Mouse (Mus musculus) limb, embryonic 10.5 days (tissue): Measurements from ENCODE around the gene Pitpnm2. TPM values are rescaled to one million over a fixed set of nuclear protein-coding genes. Genes with fewer than 3 reads are reported as not detected.

Experiments used
- DNase-seq: peaks from one replicate; pipeline ENCODE4 v3.0.0-alpha.2; 2017; ENCODE audit warnings: low spot score
- H3K27ac ChIP-seq: fragments of 300-500 bp; sonication (generic); 2 replicates; pipeline ENCODE4 v1.5.1; 2016; ENCODE audit warnings: mild to moderate bottlenecking
- H3K27me3 ChIP-seq: fragments of 300-500 bp; sonication (generic); 2 replicates; pipeline ENCODE4 v1.6.1; 2016; ENCODE audit warnings: low read depth, mild to moderate bottlenecking; ENCODE audit not compliant: poor library complexity, severe bottlenecking
- H3K36me3 ChIP-seq: fragments of 300-500 bp; sonication (generic); 2 replicates; pipeline ENCODE4 v1.6.1; 2016; ENCODE audit warnings: mild to moderate bottlenecking, moderate library complexity
- H3K4me1 ChIP-seq: fragments of 300-500 bp; sonication (generic); 2 replicates; pipeline ENCODE4 v1.6.1; 2016
- H3K4me3 ChIP-seq: fragments of 300-500 bp; sonication (generic); 2 replicates; pipeline ENCODE4 v1.5.1; 2016; ENCODE audit warnings: mild to moderate bottlenecking, moderate library complexity
- H3K9me3 ChIP-seq: fragments of 300-500 bp; sonication (generic); replicated peaks from 2 replicates; pipeline ENCODE4 v1.6.1; 2016; ENCODE audit warnings: mild to moderate bottlenecking
- WGBS: fragments of 180-500 bp; shearing (Covaris S2); methylation state at CpG from one replicate; pipeline ENCODE4 v1.1.7; 2016; 5-methylcytosine and 5-hydroxymethylcytosine counted together
- polyA plus RNA-seq: library from polyadenylated mRNA; unstranded; fragments of >200 nt; fragmentation: Nextera tagmentation; extraction: Ambion mirVana; gene quantifications from 2 replicates; pipeline ENCODE4 v1.2.1, GENCODE M21; 2016

Gene Pitpnm2
- polyA plus RNA-seq, 1 experiment from 2014 or later, result 2.0 TPM

- H3K27ac ChIP-seq, result peak overlapping the region; percentile 47
- no peak overlapping the region for H3K4me3 ChIP-seq
- no peaks in the 10 kb centered on the region for H3K27me3 ChIP-seq
- H3K9me3 ChIP-seq, result no peaks in the 10 kb centered on the region
- H3K36me3 ChIP-seq, result no peaks in the 10 kb centered on the region
- WGBS, result 84% methylated on average over 13 of the region's 13 CpGs
- DNase-seq, result no peak
- peaks cover 35% of the 10 kb centered on the region for H3K4me1 ChIP-seq
Observed at GRCm38 (mm10) chr5:124213588-124214469, 35.7 kb downstream of the Pitpnm2 start.

GRCm38 (mm10) chr5:124211669-124212068, 37.9 kb downstream of the Pitpnm2 start:
- H3K27ac ChIP-seq, result no peak overlapping the region
- 87% methylated on average over 2 of the region's 2 CpGs for WGBS
- no peaks in the 10 kb centered on the region for H3K9me3 ChIP-seq
- peaks cover 43% of the 10 kb centered on the region for H3K4me1 ChIP-seq
- no peak for DNase-seq
- H3K36me3 ChIP-seq, result no peaks in the 10 kb centered on the region
- H3K4me3 ChIP-seq, result no peak overlapping the region
- H3K27me3 ChIP-seq, result no peaks in the 10 kb centered on the region

GRCm38 (mm10) chr5:124211234-124211633, 38.3 kb downstream of the Pitpnm2 start:
- no peak overlapping the region for H3K4me3 ChIP-seq
- no peaks in the 10 kb centered on the region for H3K9me3 ChIP-seq
- WGBS, result 91% methylated on average over 8 of the region's 8 CpGs
- no peaks in the 10 kb centered on the region for H3K27me3 ChIP-seq
- no peak overlapping the region for H3K27ac ChIP-seq
- DNase-seq, result no peak
- no peaks in the 10 kb centered on the region for H3K36me3 ChIP-seq
- H3K4me1 ChIP-seq, result peaks cover 47% of the 10 kb centered on the region

GRCm38 (mm10) chr5:124210281-124211016, 39.1 kb downstream of the Pitpnm2 start:
- Histone ChIP-seq H3K27ac (no peak overlapping the region), H3K36me3 (no peaks in the 10 kb centered on the region), H3K4me3 (no peak overlapping the region), H3K27me3 (no peaks in the 10 kb centered on the region), H3K9me3 (no peaks in the 10 kb centered on the region), H3K4me1 (peaks cover 51% of the 10 kb centered on the region)
- WGBS, result 85% methylated on average over 18 of the region's 18 CpGs
- DNase-seq, result no peak

- Histone ChIP-seq H3K36me3 (no peaks in the 10 kb centered on the region), H3K4me3 (no peak overlapping the region), H3K27me3 (no peaks in the 10 kb centered on the region), H3K27ac (no peak overlapping the region), H3K4me1 (peaks cover 50% of the 10 kb centered on the region), H3K9me3 (no peaks in the 10 kb centered on the region)
- DNase-seq, result no peak
- 66% methylated on average over 6 of the region's 6 CpGs for WGBS
Observed at GRCm38 (mm10) chr5:124209850-124210249, 39.7 kb downstream of the Pitpnm2 start.

GRCm38 (mm10) chr5:124208030-124208429, 41.5 kb downstream of the Pitpnm2 start:
- H3K27ac ChIP-seq, result no peak overlapping the region
- no peak overlapping the region for H3K4me3 ChIP-seq
- peaks cover 55% of the 10 kb centered on the region for H3K4me1 ChIP-seq
- H3K36me3 ChIP-seq, result no peaks in the 10 kb centered on the region
- WGBS, result 79% methylated on average over 8 of the region's 8 CpGs
- no peaks in the 10 kb centered on the region for H3K27me3 ChIP-seq
- H3K9me3 ChIP-seq, result no peaks in the 10 kb centered on the region
- no peak for DNase-seq

GRCm38 (mm10) chr5:124206481-124207038, 43.0 kb downstream of the Pitpnm2 start:
- no peaks in the 10 kb centered on the region for H3K36me3 ChIP-seq
- H3K9me3 ChIP-seq, result no peaks in the 10 kb centered on the region
- DNase-seq, result peak; percentile 54
- H3K27me3 ChIP-seq, result no peaks in the 10 kb centered on the region
- H3K4me3 ChIP-seq, result no peak overlapping the region
- H3K4me1 ChIP-seq, result peaks cover 66% of the 10 kb centered on the region
- peak overlapping the region; percentile 47; the same call in 1 of the 2 replicates for H3K27ac ChIP-seq
- 25% methylated on average over 13 of the region's 13 CpGs for WGBS

- 0 out of 2 replicates have a peak overlapping the region, but pooled peaks have one; percentile 47 for H3K27ac ChIP-seq
- no peaks in the 10 kb centered on the region for H3K36me3 ChIP-seq
- 46% methylated on average over 5 of the region's 5 CpGs for WGBS
- no peak for DNase-seq
- no peaks in the 10 kb centered on the region for H3K27me3 ChIP-seq
- H3K4me3 ChIP-seq, result no peak overlapping the region
- H3K9me3 ChIP-seq, result no peaks in the 10 kb centered on the region
- H3K4me1 ChIP-seq, result peaks cover 65% of the 10 kb centered on the region
Observed at GRCm38 (mm10) chr5:124205809-124206380, 43.7 kb downstream of the Pitpnm2 start.

- no peak overlapping the region for H3K4me3 ChIP-seq
- no peaks in the 10 kb centered on the region for H3K27me3 ChIP-seq
- H3K9me3 ChIP-seq, result no peaks in the 10 kb centered on the region
- no peak overlapping the region for H3K27ac ChIP-seq
- no peak for DNase-seq
- peaks cover 62% of the 10 kb centered on the region for H3K4me1 ChIP-seq
- 81% methylated on average over 9 of the region's 9 CpGs for WGBS
- no peaks in the 10 kb centered on the region for H3K36me3 ChIP-seq
Observed at GRCm38 (mm10) chr5:124205211-124205610, 44.3 kb downstream of the Pitpnm2 start.

GRCm38 (mm10) chr5:124204127-124204794, 45.3 kb downstream of the Pitpnm2 start:
- Histone ChIP-seq H3K9me3 (no peaks in the 10 kb centered on the region), H3K27ac (no peak overlapping the region), H3K27me3 (no peaks in the 10 kb centered on the region), H3K4me3 (no peak overlapping the region), H3K4me1 (peaks cover 65% of the 10 kb centered on the region), H3K36me3 (no peaks in the 10 kb centered on the region)
- 91% methylated on average over 9 of the region's 9 CpGs for WGBS
- no peak for DNase-seq

- Histone ChIP-seq H3K4me1 (peaks cover 66% of the 10 kb centered on the region), H3K9me3 (no peaks in the 10 kb centered on the region), H3K27ac (no peak overlapping the region), H3K36me3 (no peaks in the 10 kb centered on the region), H3K4me3 (no peak overlapping the region), H3K27me3 (no peaks in the 10 kb centered on the region)
- no peak for DNase-seq
- WGBS, result 81% methylated on average over 4 of the region's 4 CpGs
Observed at GRCm38 (mm10) chr5:124203251-124203650, 46.3 kb downstream of the Pitpnm2 start.

GRCm38 (mm10) chr5:124202071-124202470, 47.5 kb downstream of the Pitpnm2 start:
- Histone ChIP-seq H3K4me1 (peaks cover 60% of the 10 kb centered on the region), H3K27ac (no peak overlapping the region; the same call in 1 of the 2 replicates), H3K36me3 (no peaks in the 10 kb centered on the region), H3K4me3 (no peak overlapping the region), H3K9me3 (no peaks in the 10 kb centered on the region), H3K27me3 (no peaks in the 10 kb centered on the region)
- 72% methylated on average over 4 of the region's 4 CpGs for WGBS
- DNase-seq, result no peak
